13 mouse cellular contexts compared by ENCODE assay signal in genomic region chr11:47156730-47157693, GRCm38 (mm10).
DNase-seq lines count a peak whose midpoint lies in the region; ATAC-seq and TF ChIP-seq lines count a peak whose summit lies in the region.
"Had no signal": no experiment of that assay in that cellular context is flagged by ENCODE, and none has a peak within 500 bp of the region (broad histone marks: within the 10 kb centered on the region; RNA-seq: fewer than 3 reads in every experiment).

No protein-coding gene starts in this region.

- peak; percentile 33 for DNase-seq in brain, adult 2 months (ENCODE audit: low read depth, low spot score)
- peak; percentile 6 for DNase-seq in embryo, embryonic 9.5 days (ENCODE audit: extremely low spot score)
- DNase-seq in lung, postnatal 14 days, result peak; percentile 25
- no peak for DNase-seq in adipocyte (ENCODE audit: low spot score)
- no peak for DNase-seq in urinary bladder, postnatal 14 days (ENCODE audit: low spot score)
- DNase-seq: adrenal gland, postnatal 36 days; cerebellum, adult 11-12 months; right cerebral cortex, postnatal 4 days had no signal

- no peak overlapping the region for H3K4me2 ChIP-seq in intestine, embryonic 15.5 days (replicated peaks)
- no peak overlapping the region for H3K4me2 ChIP-seq in intestine, postnatal 0 days (replicated peaks; ENCODE audit: low read depth)
- H3K4me2 ChIP-seq: embryonic facial prominence, embryonic 13.5 days; hindbrain, embryonic 13.5 days had no signal

- H3K4me1 ChIP-seq in intestine, embryonic 15.5 days (replicated peaks), result no peaks in the 10 kb centered on the region
- no peaks in the 10 kb centered on the region for H3K4me1 ChIP-seq in intestine, postnatal 0 days (replicated peaks; ENCODE audit: control insufficient read depth, insufficient read depth, low read length)
- H3K4me1 ChIP-seq: embryonic facial prominence, embryonic 13.5 days; hindbrain, embryonic 13.5 days had no signal

- H3K36me3 ChIP-seq in intestine, embryonic 15.5 days, result no peaks in the 10 kb centered on the region
- no peaks in the 10 kb centered on the region for H3K36me3 ChIP-seq in intestine, postnatal 0 days (ENCODE audit: control insufficient read depth, insufficient read depth)
- H3K36me3 ChIP-seq: embryonic facial prominence, embryonic 13.5 days; hindbrain, embryonic 13.5 days had no signal

- peak overlapping the region; percentile 37; the same call in 1 of the 2 replicates for H3K27ac ChIP-seq in intestine, embryonic 15.5 days
- H3K27ac ChIP-seq in intestine, postnatal 0 days (ENCODE audit: low read depth, low read length), result no peak overlapping the region
- H3K27ac ChIP-seq: embryonic facial prominence, embryonic 13.5 days; hindbrain, embryonic 13.5 days; stomach, postnatal 0 days had no signal

- H3K9me3 ChIP-seq in intestine, embryonic 15.5 days, result no peaks in the 10 kb centered on the region
- H3K9me3 ChIP-seq in intestine, postnatal 0 days (ENCODE audit: control insufficient read depth), result no peaks in the 10 kb centered on the region
- H3K9me3 ChIP-seq: embryonic facial prominence, embryonic 13.5 days; hindbrain, embryonic 13.5 days had no signal

- WGBS in intestine, embryonic 15.5 days, result 36% methylated on average over 1 of the region's 1 CpGs
- WGBS in intestine, postnatal 0 days, result 48% methylated on average over 1 of the region's 1 CpGs

- TF ChIP-seq CTCF in intestine, postnatal 0 days (IDR thresholded peaks at IDR 0.05; ENCODE audit: low read depth), result no peak

- H3K9ac ChIP-seq in intestine, embryonic 15.5 days, result no peak overlapping the region
- no peak overlapping the region for H3K9ac ChIP-seq in intestine, postnatal 0 days (ENCODE audit: low read depth, low read length)
- H3K9ac ChIP-seq: embryonic facial prominence, embryonic 13.5 days; hindbrain, embryonic 13.5 days had no signal

- ATAC-seq in intestine, embryonic 15.5 days, result peak; percentile 59
- ATAC-seq in intestine, postnatal 0 days, result no peak

- H3K27me3 ChIP-seq in intestine, embryonic 15.5 days (replicated peaks), result no peaks in the 10 kb centered on the region
- H3K27me3 ChIP-seq in intestine, postnatal 0 days (replicated peaks; ENCODE audit: control insufficient read depth, insufficient read depth, low read length), result no peaks in the 10 kb centered on the region
- H3K27me3 ChIP-seq: embryonic facial prominence, embryonic 13.5 days; hindbrain, embryonic 13.5 days had no signal

- H3K4me3 ChIP-seq in intestine, embryonic 15.5 days (replicated peaks), result no peak overlapping the region
- no peak overlapping the region for H3K4me3 ChIP-seq in intestine, postnatal 0 days (ENCODE audit: low read depth, low read length)
- H3K4me3 ChIP-seq: embryonic facial prominence, embryonic 13.5 days; hindbrain, embryonic 13.5 days had no signal

Comparison
In these comparisons a context has a peak if more than half of its experiments do, and no peak if none do; other contexts are left out.
1. DNase-seq: peak in brain, adult 2 months (single experiment), embryo, embryonic 9.5 days (single experiment) and lung, postnatal 14 days (single experiment); none in adipocyte (single experiment) and urinary bladder, postnatal 14 days (single experiment).